Mouse (Mus musculus) CD4-positive, CD25-positive, alpha-beta regulatory T cell, adult 4 months (primary cell): ENCODE results near the gene Fzd7. TPM values are rescaled to one million over a fixed set of nuclear protein-coding genes. Genes with fewer than 3 reads are reported as not detected.
"Not testable (repeated sequence)": the region's sequence is repeated elsewhere in the genome, so short reads cannot be mapped to it uniquely, and the experiment has no call there.

ENCODE experiments used
- ATAC-seq: one replicate; pipeline ENCODE4 v1.8.0; 2017
- polyA plus RNA-seq, 2 experiments: library from polyadenylated mRNA; unstranded; fragments of 100-300 nt; shearing (Covaris generic); gene quantifications; one replicate each; pipeline ENCODE4 v1.2.1; 2017

The Fzd7 gene
- polyA plus RNA-seq, result not detected

DNA sequence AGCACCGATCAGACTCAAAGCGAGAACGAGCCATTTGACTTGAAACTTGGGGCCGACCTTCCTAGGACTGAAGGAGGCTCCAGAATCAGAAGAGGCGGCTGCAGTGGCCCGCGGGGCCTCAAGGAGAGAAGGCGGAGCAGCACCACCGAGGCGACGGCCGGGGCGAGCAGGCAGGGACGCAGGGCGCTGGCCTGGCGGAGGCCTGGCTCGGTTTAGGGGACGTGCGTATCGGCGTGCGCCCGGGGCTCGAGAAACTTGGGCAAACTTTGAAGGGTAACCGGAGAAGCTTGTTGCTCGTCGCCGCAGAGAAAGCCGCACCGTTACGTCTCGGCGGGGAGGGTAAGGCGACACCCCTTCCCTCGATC lies at the start of gene Fzd7:
Fzd7 (plus strand) TSS at position 94 of the 365 bp plus-strand sequence.
- peak; percentile 8 for ATAC-seq

DNA sequence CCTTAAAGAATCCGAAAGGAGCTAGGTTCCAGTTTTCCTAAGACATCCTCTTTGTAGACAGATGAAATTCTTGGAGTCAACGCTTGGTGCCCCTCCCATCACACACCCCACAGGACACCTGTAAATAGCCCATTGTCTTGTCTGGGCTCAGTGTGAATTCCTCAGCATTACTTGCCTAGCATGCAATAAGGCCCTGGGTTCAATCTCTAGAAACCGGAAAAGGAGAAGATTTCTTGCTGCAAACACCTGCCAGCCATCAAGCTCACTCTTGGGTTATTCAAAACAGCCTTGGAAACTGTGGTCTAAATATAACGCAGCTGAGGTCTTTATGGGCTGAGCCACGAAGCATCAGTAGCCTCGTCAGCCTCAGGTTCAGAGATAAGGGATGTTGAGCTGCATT lies 48.9 kb upstream of the Fzd7 start:
- ATAC-seq, result no peak

DNA sequence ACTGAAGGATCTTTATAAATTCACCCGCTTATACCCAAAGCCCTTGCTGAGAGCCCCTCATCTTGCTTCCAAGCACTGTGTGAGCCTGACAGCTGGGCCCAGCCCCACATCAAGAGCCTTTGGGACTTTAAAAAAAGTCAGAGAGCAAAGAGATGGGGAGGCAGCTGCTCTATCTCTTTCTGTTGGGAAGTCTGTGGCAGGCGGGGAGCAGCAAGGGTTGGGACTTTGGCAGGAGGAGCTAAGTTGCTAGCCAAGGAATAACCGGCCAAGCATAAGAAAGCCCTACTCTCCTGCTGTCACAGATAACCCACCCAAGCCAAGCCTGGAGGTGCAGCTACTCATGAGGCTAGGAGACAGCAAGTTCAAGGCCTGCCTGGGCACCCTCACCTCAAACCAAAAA lies 48.2 kb upstream of the Fzd7 start:
- no peak for ATAC-seq

DNA sequence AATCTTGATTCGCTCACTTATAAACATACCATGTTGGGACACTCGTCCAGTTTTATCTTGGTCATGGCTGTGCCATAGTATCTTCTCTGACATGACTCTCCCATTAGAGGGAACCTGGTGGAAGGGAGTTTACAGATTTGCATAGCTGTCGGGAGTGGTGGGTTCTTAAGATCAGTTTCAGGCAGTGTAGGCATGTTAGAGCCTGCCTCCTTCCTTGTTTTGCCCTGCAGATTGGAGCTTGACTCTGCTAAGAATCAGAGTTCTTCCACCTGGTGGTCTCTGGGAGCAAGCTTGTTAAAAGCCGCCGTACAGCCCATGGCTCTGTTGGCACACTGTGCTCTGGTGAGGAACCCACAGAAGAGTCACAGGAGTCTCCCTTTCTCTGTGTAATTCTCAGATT lies 47.0 kb upstream of the Fzd7 start:
- no peak for ATAC-seq

DNA sequence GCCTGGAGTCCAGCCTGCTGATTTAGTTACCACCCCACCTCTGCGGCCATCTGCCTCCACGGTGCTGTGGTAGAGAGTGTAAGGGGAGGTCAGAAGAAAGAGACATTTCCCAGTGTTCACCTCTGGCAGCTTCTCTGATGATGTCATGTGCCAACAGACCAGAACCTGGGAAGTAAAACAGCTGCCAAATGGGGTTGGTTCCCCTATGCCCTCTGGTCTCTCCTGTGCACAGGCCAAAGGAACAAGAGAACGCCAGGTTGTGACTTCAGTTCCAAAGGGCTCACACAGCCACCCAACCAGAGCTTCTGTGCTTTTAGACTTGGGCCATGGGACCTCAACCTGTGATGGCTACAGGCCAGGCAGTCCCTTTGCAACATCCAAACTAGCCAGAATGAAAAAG lies 45.9 kb upstream of the Fzd7 start:
- ATAC-seq, result no peak

DNA sequence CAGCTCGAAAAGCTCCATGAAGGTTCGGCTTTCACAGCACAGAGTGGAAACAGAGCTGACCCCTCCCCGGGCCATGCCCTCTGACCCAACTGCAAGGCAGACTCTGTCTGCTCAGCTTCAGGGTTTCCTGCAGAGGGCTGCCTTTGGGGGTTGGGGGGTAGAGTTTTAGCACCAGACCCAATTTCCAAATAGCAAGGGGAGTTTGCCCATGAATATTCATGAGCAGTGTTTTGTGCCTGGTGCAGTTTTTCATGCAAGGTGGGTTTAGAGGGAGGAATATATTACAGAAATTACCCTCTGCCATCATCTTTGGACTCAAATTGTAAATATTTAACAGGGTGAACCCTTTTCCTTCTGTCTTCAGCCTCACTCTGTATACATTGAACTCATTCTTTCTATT lies 44.3 kb upstream of the Fzd7 start:
- no peak for ATAC-seq

DNA sequence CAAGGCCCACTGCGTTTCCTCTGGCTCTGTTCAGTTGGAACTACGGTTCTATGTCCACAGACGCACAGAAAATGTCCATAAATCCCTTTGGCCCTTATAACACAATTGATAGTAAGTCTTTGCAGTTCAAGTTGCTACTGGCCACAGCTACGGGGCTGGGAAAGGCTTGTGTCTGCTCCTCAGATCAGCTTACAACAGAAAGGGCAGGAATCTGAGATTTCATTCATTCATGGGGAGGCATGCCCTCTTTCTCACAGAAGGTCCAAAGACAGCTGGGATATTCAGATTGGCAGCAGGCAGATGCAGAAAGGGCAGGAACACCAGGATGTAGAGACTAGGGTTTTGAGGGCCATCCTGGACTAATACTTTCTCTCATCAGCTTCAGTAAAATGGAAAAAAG lies 43.9 kb upstream of the Fzd7 start:
- ATAC-seq, result no peak

DNA sequence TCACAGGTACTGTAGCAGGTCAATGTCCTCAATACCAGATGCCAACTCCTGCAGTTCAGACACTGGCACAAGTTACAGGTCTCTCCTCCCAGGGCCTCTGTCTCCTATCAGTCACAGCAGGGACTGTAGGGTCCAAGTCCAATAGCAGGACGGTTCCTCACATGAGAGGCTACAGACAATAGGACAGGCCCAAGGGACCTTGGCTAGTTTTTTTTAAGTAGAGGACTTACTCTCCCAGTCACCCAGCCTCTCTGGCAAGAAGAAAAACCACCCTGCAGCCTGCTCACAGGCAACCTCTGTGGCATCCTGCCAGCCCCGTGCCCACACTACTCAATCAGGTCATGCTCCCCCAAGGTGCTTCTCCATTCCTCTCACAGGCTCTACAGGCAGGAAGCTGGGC lies 43.0 kb upstream of the Fzd7 start:
- ATAC-seq, result no peak

DNA sequence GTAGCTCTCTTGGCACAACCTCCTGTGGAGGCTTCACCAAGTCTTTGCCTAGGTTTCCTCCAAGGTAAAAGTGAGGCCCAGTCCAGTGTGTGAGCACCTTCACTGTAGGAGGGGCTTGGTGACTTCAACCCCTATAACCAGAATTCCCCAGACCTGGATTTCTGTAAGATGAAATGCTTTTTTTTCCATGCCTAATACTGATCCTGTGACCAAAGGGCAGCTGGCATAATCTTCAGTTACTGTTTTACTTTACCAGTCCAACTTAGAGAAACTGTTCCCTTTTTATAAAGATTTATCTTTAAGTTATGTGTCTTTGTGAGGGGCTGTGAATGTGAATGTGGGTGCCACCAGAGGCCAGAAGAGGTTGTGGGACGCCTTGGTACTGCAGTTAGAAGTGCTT lies 42.3 kb upstream of the Fzd7 start:
- no peak for ATAC-seq

DNA sequence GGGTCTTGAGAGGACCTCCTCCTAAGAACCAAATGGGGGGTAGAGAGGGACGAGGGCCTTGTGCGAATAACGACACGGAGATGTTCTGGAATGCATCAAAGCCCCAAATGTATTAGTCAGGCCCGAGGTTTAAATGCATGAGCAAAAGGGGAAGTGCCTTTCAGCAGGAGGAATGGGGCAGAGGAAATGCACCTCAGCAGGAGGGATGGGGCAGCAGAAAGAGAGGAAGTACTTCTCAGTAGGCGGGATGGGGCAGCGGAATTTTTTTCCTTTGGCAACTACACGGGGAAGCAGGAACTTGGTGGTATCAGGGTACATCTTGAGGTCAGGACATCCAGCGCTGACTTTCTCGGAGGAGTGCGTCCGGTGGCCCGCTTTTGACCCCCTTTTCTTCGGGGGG lies 39.5 kb upstream of the Fzd7 start:
- not testable (repeated sequence) for ATAC-seq

DNA sequence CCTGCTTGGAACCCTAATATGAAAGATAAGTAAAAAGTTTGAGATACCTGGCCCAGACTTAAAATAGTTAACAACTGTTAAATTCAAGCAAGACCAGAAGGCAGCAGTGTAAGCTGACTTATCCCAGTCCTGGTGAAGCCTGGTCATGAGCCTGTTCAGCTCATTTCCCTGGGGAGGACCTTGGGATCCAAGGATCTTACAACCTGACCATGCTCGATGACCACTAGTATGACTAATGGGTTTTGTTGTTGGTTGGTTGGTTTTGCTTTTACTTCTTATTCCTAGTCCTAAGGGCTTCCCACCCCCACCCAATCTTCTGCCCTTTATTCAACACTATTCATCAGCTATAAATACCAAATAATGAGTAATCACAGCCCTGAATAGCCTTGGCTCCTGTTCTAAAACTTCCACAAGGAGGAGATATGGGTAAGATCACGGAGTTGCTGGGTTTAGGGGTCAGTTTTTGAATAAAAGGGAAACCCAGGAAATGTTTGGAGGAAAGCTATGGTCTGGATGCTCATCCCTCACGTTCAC lies 38.0 kb upstream of the Fzd7 start:
- ATAC-seq, result no peak

DNA sequence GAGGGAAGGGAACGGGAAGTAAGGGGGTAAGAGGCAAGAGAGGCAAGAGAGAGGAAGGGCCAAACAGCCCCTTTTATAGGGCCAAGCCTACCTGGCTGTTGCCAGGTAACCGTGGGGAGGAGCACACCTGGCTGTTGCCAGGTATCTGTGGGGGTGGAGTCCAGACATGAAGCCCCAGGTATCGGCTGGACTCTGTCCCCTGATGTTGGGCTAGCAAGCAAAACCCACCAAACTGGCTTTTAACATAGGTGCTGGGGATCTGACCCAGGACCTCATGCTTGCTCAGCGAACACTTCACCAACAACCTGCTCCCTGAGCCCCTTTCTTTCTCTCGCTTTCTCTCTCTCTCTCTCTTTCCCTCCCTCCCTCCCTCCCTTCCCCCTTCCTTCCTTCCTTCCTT lies 37.0 kb upstream of the Fzd7 start:
- ATAC-seq, result no peak

DNA sequence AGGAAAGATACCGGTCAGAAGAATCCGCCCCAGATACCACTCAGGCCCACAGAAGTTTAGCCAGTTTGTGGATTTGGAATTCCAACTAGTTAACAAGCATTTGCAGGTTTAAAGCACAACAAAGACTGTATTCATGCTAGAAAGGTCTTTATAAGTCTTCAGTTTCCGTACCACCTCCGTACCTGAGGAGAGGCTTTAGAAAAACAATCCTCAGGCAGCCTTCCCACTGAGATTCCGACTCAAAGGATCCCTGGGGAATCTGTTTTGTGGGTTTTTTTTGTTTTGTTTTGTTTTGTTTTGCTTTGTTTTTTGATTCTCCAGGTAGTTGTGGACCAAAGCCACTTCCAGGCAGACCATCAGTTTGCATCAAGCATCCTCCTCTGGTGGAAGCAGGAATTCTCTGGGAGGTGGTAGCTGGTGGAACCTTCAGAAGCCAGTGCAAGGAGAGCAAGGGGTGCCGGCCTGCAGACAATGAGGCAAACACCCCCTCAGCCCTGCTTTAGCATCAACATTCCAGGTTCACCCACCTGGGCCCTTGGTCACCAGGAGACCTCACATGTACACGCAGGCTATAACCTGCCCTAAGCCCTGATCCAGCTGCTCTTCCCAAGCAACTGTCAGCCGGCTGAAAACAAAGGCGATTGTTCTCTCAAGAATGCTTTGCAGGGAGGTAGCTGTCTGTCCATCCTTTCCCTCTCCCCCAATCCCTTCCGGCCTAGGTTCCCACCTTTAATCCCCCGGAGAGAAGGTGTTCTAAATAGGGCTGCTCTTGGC lies 33.5 kb upstream of the Fzd7 start:
- no peak for ATAC-seq

DNA sequence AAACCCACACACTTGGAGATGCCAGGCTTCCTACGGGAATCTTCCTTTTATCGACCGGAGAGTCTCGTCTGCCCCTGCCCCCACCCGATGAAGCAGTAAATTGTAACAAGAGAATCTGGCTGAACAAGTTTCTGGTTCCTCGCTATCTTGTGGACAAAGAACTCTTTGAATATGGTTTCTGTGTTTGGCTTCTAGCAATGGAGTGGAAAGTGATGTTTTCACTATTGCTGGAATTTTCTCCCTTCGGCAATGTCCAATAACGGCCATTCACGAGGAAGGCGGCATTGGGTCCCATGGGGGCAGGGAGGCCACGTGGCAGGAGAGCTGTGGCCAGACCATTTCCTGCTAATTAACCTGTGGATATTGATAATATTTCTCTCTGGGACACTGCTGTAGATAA lies 32.8 kb upstream of the Fzd7 start:
- ATAC-seq, result no peak

DNA sequence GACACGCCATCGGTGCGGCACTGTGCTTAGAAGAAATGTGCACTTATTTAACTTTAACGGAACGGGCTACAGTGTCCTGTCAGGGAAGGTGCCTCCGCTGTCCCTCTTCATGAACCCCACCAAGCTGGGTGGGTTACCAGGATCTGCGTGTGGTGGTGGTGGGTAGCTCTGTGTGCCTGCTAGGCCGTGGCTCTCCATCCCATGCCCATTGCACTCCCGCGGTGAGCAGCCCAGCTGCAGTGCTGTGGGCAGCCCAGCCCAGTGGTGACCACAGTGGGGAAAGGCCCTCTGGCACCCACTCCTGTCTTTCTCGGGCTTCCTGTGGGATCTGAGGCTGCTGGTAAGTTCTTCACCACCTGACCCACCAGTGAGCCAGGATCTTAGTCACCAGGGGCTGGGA lies 31.3 kb upstream of the Fzd7 start:
- ATAC-seq, result no peak

DNA sequence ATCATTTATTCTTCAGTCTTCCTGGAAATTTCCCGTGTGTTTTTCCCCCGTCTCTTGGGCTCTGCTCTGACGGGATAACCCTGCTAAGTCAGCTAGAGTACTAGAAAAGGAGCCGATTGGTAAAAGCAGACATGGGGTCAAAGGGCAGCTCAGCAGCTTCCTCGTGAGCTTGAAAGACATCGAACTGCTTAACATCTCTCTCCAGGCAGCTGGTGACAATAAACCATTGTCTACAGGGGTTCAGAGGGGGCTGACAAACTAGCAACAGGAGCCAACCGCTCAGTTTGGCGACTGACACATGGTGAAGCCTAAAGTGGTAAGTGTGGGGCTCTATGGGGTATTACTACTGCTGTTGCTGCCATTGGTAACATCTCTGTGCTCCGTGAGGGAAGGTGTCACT lies 30.6 kb upstream of the Fzd7 start:
- ATAC-seq, result no peak

DNA sequence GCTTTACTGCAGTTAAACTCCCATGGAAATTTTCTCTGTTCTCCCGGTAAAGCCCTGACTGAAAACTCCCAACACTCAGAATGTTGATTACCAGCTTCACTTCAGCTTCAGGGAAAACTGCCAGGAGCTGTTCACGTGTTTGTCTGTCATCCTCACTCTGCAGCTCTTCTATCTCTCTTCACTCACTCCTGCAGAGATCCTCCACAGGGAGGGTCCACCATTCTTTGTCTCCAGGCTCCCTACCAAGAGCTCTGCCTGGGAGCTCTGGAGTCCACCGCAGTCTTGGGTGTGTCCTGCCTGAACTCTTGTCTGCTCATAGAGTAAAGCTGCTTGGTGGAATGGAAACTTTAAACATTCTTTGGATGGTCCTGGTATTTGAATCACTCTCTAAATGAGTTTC lies 25.4 kb upstream of the Fzd7 start:
- no peak for ATAC-seq

DNA sequence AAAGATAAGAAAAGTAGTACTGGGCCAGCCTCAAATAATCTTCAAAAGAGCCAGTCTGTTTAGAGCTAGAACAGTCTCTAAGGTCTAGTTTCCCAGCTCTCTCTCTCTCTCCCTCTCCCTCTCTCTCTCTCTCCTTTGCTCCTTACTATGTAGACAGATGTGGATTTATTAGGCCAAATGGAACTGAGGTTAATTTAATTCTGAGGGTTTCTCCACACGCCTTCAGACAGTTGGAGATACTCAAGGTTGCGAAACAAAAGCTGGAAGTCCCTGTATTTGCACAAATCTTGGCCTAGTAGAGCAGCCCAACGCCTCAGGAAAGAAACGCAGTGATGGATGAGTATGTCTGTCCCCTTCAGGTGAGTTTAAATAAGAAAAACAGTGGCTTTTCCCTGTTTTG lies 24.4 kb upstream of the Fzd7 start:
- no peak for ATAC-seq

DNA sequence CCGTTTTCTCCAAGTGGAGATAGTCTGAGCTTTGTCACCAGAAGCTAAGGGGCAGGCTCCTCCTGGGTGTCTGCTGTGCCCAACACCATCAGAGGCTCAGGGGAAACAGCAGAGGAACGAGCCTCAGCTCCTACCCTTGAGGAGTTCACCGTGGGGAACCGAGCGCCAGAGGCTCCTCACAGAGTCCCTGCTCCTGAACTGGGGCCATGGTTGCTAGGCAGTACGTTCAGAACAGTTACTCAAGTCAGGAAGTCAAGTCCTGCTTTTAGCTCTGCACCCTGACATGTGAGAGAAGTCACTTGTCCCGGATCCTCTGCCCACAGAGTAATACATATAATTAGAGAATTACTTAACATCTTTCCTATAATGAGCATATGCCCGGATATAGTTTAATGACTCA lies 23.3 kb upstream of the Fzd7 start:
- no peak for ATAC-seq

DNA sequence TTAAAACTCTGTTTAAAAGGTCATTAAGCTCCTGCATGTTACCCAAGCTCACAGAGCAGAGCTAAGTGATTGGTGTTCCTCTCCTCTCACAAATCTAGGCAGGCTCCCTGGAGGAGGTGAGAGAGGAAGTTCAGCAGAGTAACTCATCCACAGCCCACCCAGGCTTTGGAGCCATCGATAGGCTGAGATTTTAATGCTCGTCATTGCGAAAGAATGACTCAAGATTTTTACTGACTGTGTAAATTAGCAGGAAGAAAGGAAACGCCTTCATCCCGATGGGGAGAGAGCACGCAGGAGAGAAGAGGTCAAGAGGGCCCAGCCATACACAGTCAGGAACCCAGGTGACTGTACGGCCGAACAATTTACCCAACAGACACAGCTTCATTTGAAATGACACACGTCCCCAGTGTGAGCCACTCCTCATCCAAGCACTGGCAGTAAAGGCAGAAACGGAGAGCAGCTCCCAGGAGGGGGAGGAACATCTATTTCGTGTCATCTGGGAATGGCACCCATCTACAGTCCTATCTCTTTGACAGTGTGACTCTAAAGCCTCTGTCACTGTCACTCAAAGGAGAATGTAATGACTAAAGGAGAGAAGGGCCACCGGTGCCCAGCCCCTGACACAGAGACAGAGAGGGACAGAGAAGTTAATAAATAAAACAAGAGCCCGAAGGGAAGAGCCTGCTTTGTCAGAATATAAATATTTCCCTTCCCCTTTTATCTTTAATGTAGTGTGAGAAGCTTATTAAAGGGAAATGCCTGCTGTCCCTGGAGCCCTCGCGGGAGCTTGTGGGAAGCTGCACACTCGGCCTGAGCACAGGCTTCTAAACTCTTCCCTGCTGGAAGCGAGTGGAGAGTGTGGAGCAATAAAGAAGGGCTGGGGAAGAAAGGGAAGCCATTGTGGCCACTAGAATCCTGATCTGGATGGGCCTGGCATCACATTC lies 17.3 kb upstream of the Fzd7 start:
- no peak for ATAC-seq

DNA sequence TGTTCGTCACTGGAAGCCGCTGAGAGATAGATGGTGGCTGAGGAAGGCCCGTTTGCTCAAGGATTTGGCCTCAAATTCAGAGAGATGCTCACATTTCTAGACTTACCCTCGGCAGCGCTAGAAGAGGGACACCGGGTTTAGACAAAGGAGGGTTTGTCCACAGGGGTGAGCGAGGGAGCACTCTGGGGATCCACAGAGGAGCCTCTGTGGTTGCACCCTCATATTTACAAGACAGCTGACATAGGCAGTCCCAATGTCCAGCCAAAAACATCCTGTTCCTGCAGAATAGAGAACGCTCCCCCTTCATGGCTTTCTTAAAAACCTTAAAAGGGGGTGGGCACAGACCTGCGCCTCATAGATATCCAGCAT lies 16.6 kb upstream of the Fzd7 start:
- no peak for ATAC-seq

DNA sequence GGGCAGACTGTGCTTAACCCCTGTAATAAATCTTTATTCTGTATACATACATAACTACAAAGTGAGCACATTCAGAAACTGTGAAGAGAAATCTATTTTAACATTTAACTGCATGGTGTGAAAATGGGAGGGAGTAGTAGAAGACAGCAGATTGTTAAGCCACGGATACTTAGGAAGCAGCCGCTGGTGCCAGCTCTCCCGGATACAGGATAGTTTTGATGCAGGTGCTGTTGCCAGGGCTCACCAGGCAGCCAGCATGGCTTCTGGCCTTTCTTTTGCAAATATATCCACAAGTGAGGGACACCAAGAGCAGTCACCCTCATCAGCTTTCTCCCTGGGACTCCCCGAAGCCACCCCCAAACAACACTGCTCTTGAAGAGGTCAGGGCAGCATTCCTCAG lies 13.1 kb upstream of the Fzd7 start:
- ATAC-seq, result no peak

DNA sequence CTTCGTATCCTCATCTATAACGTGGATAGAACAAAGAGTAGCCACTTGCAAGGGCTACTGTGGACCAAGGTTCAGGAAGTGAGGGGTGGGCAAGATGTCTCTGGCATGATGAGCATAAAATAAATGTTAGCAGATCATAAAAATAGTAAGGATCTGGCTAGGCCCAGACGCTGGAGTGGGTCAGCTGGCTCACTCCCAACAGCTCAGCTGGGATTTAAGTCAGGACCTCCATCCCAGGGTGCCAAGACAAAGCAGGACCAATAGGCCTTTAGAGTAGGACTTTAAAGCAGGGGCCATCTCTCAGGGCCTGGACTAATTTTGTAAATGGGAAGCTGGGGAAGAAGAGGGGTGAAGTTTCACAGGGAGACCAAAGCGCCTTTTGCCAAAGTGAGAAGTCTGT lies 11.5 kb upstream of the Fzd7 start:
- no peak for ATAC-seq
